Mouse (Mus musculus) liver, embryonic 16.5 days (tissue): ENCODE measurements around the gene Appbp2. TPM values are rescaled to one million over a fixed set of nuclear protein-coding genes. Genes with fewer than 3 reads are reported as not detected.

Experiments
- ATAC-seq: fragments of 200-750 bp; cut with Nextera tagmentation; 2 replicates; pipeline ENCODE4 v1.8.0; 2017; ENCODE audit warnings: low read depth, mild to moderate bottlenecking, moderate number of reproducible peaks, moderate library complexity
- H3K27ac ChIP-seq: fragments of 300-500 bp; sonication (generic); 2 replicates; pipeline ENCODE4 v1.5.1; 2014; ENCODE audit warnings: mild to moderate bottlenecking, low read length
- H3K27me3 ChIP-seq: fragments of 300-500 bp; sonication (generic); 2 replicates; pipeline ENCODE4 v1.6.1; 2014; ENCODE audit warnings: low read depth, low read length, mixed read lengths; ENCODE audit not compliant: control insufficient read depth, insufficient read depth
- H3K36me3 ChIP-seq: fragments of 300-500 bp; sonication (generic); 2 replicates; pipeline ENCODE4 v1.6.1; 2014; ENCODE audit warnings: mild to moderate bottlenecking; ENCODE audit not compliant: control insufficient read depth, insufficient read depth
- H3K4me1 ChIP-seq: fragments of 300-500 bp; sonication (generic); 2 replicates; pipeline ENCODE4 v1.6.1; 2014; ENCODE audit warnings: low read depth, low read length, mixed read lengths; ENCODE audit not compliant: control insufficient read depth
- H3K4me2 ChIP-seq: fragments of 300-500 bp; sonication (generic); 2 replicates; pipeline ENCODE4 v1.6.1; 2014; ENCODE audit warnings: low read depth, low read length, mixed read lengths
- H3K4me3 ChIP-seq: fragments of 300-500 bp; sonication (generic); 2 replicates; pipeline ENCODE4 v1.5.1; 2014; ENCODE audit warnings: low read depth, mild to moderate bottlenecking, low read length
- H3K9ac ChIP-seq: fragments of 300-500 bp; sonication (generic); 2 replicates; pipeline ENCODE4 v1.6.1; 2014; ENCODE audit warnings: low read depth, low read length
- H3K9me3 ChIP-seq: fragments of 300-500 bp; sonication (generic); replicated peaks from 2 replicates; pipeline ENCODE4 v1.6.1; 2016; ENCODE audit warnings: low read length; ENCODE audit not compliant: control insufficient read depth
- WGBS: fragments of 180-500 bp; shearing (Covaris S2); extraction: QIAGEN DNeasy Blood & Tissue Kit; methylation state at CpG from one replicate; pipeline ENCODE4 v1.1.7; 2014; ENCODE audit not compliant: insufficient replicate concordance; 5-methylcytosine and 5-hydroxymethylcytosine counted together
- polyA plus RNA-seq: library from polyadenylated mRNA; unstranded; fragments of >200 nt; fragmentation: Nextera tagmentation; extraction: Ambion mirVana; gene quantifications from 2 replicates; pipeline ENCODE4 v1.2.1, GENCODE M21; 2015

Appbp2 gene
- polyA plus RNA-seq, 1 experiment from 2014 or later: 10.9 TPM

- Histone ChIP-seq H3K27ac (no peak overlapping the region), H3K27me3 (no peaks in the 10 kb centered on the region), H3K4me3 (no peak overlapping the region), H3K9ac (no peak overlapping the region), H3K4me1 (peaks cover 2% of the 10 kb centered on the region), H3K9me3 (no peaks in the 10 kb centered on the region), H3K4me2 (no peak overlapping the region), H3K36me3 (no peaks in the 10 kb centered on the region)
- WGBS: 11% methylated on average over 7 of the region's 7 CpGs
- no peak for ATAC-seq
Measured at GRCm38 (mm10) chr11:85261192-85261591, 26.3 kb upstream of the Appbp2 start.

DNA sequence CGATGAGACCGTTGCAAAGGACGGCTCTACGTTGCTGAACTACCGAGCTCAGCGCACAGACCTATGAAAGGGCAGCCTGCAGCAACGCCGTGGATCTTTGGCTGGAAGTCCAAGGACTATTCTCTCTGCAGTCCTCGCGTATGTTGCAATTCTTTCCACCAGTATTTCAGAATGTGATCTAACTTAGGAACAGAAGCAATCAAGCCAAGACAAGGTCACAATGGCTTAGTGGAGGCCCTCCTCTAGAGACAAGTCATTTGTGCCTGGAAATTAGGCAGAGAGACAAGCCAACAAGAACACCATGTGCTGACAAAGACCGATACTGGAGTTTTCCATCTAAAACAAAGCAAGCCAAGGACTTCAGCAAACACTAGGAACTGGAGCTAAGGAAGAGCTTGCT is 24.0 kb upstream of the Appbp2 start:
- no peak overlapping the region for H3K4me3 ChIP-seq
- peak; percentile 69 for ATAC-seq
- WGBS: 70% methylated on average over 11 of the region's 11 CpGs

GRCm38 (mm10) chr11:85255471-85256027 is 20.6 kb upstream of the Appbp2 start:
- no peak overlapping the region for H3K4me2 ChIP-seq

More for the DNA sequence above, 24.0 kb upstream of the Appbp2 start:
- H3K9ac ChIP-seq: no peak overlapping the region
- H3K27me3 ChIP-seq: no peaks in the 10 kb centered on the region
- H3K27ac ChIP-seq: no peak overlapping the region
- no peak overlapping the region for H3K4me2 ChIP-seq
- no peaks in the 10 kb centered on the region for H3K9me3 ChIP-seq
- no peaks in the 10 kb centered on the region for H3K36me3 ChIP-seq
- H3K4me1 ChIP-seq: peaks cover 12% of the 10 kb centered on the region

DNA sequence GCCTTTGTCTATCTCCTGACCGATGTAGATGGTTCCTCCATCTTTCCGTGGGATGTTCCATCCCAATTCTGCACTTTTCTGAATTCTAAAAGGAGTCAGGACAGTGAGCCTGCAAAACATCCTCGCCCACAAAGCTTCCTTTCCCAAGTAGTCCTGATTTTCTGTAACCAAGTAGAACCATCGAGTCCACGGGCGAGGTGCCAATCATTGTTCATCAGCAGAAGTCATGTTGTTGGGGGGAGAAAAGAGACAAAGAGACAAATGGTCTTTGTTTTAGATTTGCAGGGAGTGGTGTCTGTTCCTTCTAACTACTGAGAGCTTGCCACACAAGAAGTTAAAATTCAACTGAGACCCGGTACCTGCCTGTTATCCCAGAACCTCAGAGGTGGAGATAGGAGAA is 18.7 kb upstream of the Appbp2 start:
- H3K9ac ChIP-seq: no peak overlapping the region
- no peak overlapping the region for H3K4me3 ChIP-seq
- no peak overlapping the region for H3K4me2 ChIP-seq
- H3K9me3 ChIP-seq: no peaks in the 10 kb centered on the region
- H3K27me3 ChIP-seq: no peaks in the 10 kb centered on the region
- H3K4me1 ChIP-seq: peaks cover 21% of the 10 kb centered on the region
- no peak overlapping the region for H3K27ac ChIP-seq
- 71% methylated on average over 7 of the region's 7 CpGs for WGBS
- no peaks in the 10 kb centered on the region for H3K36me3 ChIP-seq
- no peak for ATAC-seq

More at GRCm38 (mm10) chr11:85255471-85256027, 20.6 kb upstream of the Appbp2 start:
- H3K27ac ChIP-seq: 0 out of 2 replicates have a peak overlapping the region, but pooled peaks have one; percentile 48
- no peaks in the 10 kb centered on the region for H3K9me3 ChIP-seq
- no peaks in the 10 kb centered on the region for H3K27me3 ChIP-seq
- ATAC-seq: peak; percentile 63
- H3K36me3 ChIP-seq: no peaks in the 10 kb centered on the region
- no peak overlapping the region for H3K4me3 ChIP-seq
- H3K9ac ChIP-seq: no peak overlapping the region
- peaks cover 17% of the 10 kb centered on the region for H3K4me1 ChIP-seq
- 17% methylated on average over 3 of the region's 3 CpGs for WGBS

GRCm38 (mm10) chr11:85253006-85253405 is 18.1 kb upstream of the Appbp2 start:
- no peak for ATAC-seq
- 76% methylated on average over 5 of the region's 5 CpGs for WGBS
- Histone ChIP-seq H3K4me1 (peaks cover 21% of the 10 kb centered on the region), H3K36me3 (no peaks in the 10 kb centered on the region), H3K27me3 (no peaks in the 10 kb centered on the region), H3K4me3 (no peak overlapping the region), H3K9me3 (no peaks in the 10 kb centered on the region), H3K27ac (no peak overlapping the region), H3K9ac (no peak overlapping the region), H3K4me2 (no peak overlapping the region)

GRCm38 (mm10) chr11:85251955-85252354 is 17.0 kb upstream of the Appbp2 start:
- H3K4me2 ChIP-seq: no peak overlapping the region
- WGBS: 72% methylated on average over 5 of the region's 5 CpGs

GRCm38 (mm10) chr11:85250467-85250866 is 15.5 kb upstream of the Appbp2 start:
- peak; percentile 88 for ATAC-seq
- no peaks in the 10 kb centered on the region for H3K36me3 ChIP-seq
- no peak overlapping the region for H3K27ac ChIP-seq
- no peaks in the 10 kb centered on the region for H3K9me3 ChIP-seq
- no peak overlapping the region for H3K4me3 ChIP-seq
- H3K9ac ChIP-seq: no peak overlapping the region
- H3K4me1 ChIP-seq: peaks cover 12% of the 10 kb centered on the region
- 10% methylated on average over 3 of the region's 3 CpGs for WGBS
- no peaks in the 10 kb centered on the region for H3K27me3 ChIP-seq
- H3K4me2 ChIP-seq: no peak overlapping the region; the same call in 1 of the 2 replicates

More at GRCm38 (mm10) chr11:85251955-85252354, 17.0 kb upstream of the Appbp2 start:
- Histone ChIP-seq H3K27me3 (no peaks in the 10 kb centered on the region), H3K4me3 (no peak overlapping the region), H3K4me1 (peaks cover 21% of the 10 kb centered on the region), H3K36me3 (no peaks in the 10 kb centered on the region), H3K9me3 (no peaks in the 10 kb centered on the region), H3K9ac (no peak overlapping the region), H3K27ac (no peak overlapping the region)
- ATAC-seq: no peak

- Histone ChIP-seq H3K36me3 (no peaks in the 10 kb centered on the region), H3K27ac (no peak overlapping the region), H3K9me3 (no peaks in the 10 kb centered on the region), H3K4me1 (peaks cover 9% of the 10 kb centered on the region), H3K4me3 (no peak overlapping the region), H3K4me2 (no peak overlapping the region), H3K27me3 (no peaks in the 10 kb centered on the region), H3K9ac (no peak overlapping the region)
- 53% methylated on average over 3 of the region's 3 CpGs for WGBS
- ATAC-seq: no peak
Measured at GRCm38 (mm10) chr11:85249338-85249737, 14.4 kb upstream of the Appbp2 start.

DNA sequence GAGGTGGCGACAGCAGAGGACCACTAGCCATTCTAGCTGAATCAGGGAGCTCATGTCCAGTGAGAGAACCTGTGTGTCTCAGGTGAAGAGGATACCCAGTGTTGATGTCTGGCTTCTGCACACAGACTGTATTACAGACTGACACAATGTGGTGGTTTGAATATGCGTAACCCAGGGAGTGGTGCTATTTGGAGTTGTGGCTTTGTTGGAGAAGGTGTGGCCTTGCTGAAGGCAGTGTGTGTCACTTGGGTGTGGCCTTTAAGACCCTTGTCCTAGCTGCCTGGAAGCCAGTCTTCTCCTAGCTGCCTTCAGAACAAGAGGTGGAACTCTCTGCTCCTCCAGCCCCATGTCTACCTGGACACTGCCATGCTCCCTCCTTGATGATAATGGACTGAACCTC is 13.2 kb upstream of the Appbp2 start:
- Histone ChIP-seq H3K9me3 (no peaks in the 10 kb centered on the region), H3K4me1 (peaks cover 9% of the 10 kb centered on the region), H3K36me3 (no peaks in the 10 kb centered on the region), H3K27ac (no peak overlapping the region), H3K27me3 (no peaks in the 10 kb centered on the region), H3K9ac (no peak overlapping the region), H3K4me2 (no peak overlapping the region), H3K4me3 (no peak overlapping the region)
- no peak for ATAC-seq
- WGBS: 57% methylated on average over 2 of the region's 2 CpGs
